Mouse (Mus musculus) urinary bladder, postnatal 14 days (tissue): ENCODE measurements around the gene Tpm3.

Experiments used
- DNase-seq: peaks from one replicate; pipeline ENCODE4 v3.0.0; 2021; ENCODE audit warnings: low spot score

The Tpm3 gene

DNA sequence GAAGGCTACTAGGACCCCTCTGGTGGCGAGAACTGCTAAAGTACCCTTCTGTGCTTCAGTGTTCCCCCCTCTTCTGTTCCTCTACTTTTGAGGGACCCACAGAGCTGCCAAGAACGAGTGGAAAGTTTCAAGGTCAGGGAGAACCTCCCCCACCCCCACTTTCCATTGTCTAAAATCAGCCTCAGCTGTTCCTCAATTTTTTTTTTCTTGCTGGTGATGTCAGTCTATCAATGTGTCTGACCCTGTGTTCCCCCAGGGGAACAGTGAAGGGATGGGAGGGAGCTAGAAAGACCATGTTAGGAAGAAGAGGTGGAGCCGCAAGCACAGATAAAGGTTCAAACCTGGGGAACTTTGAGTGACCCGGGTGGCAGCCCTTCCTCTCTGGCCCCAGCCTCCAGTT is at the start of gene Tpm3:
TSS of gene Tpm3 (plus strand) at position 356 of the 400 bp plus-strand sequence.
- no peak for DNase-seq

DNA sequence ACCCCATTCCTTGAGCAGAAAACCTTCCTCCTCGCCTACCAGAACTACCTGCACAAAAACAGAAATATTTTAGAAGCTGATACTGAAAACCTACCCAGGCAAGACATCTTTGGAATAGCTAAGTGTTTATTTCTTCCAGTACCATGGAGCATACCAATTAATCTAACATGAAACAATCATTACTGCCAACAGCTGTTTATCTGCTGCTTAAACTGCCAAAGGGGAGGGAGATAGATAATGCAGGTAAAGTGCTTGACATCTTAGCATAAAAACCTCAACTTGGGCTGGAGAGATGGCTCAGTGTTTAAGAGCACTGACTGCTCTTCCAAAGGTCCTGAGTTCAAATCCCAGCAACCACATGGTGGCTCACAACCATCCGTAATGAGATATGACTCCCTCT is 37.8 kb upstream of the Tpm3 start:
- DNase-seq, result no peak

DNA sequence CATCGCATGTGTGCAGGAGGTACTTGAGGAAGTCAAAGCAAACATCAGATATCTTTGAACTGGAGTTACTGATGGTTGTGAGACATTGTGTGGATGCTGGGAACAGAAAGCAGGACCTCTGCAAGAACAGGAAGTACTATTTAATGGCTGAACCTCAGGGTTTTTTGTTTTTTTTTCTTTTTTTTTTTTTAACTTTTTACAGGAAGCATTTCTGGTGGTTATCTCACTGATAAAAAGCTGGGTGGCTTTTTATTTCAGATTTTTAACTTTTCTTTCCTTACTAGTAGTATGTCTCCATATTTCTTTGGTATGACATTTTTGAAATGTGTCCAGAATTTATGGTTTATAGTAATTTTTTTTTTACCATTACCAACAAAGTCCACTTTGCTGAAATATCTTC is 36.2 kb upstream of the Tpm3 start:
- no peak for DNase-seq

DNA sequence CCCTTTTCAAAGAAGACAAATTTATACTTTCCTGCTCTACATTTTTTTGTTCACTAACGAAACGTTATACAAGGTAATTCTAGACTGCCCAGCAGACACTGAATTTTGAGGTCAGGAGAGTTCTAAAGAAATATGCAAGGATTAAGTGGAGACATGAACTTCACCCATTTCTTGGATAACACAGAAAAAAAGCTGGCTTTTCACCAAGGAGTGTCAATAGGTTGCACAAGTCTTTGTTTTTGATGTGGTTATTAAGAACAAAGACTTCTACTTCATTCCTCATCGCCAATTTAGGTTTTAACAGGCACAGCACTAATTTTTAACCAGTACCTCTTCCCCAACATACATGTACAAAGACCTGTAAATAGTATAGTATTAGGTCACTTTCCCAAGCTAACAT is 22.8 kb upstream of the Tpm3 start:
- no peak for DNase-seq

DNA sequence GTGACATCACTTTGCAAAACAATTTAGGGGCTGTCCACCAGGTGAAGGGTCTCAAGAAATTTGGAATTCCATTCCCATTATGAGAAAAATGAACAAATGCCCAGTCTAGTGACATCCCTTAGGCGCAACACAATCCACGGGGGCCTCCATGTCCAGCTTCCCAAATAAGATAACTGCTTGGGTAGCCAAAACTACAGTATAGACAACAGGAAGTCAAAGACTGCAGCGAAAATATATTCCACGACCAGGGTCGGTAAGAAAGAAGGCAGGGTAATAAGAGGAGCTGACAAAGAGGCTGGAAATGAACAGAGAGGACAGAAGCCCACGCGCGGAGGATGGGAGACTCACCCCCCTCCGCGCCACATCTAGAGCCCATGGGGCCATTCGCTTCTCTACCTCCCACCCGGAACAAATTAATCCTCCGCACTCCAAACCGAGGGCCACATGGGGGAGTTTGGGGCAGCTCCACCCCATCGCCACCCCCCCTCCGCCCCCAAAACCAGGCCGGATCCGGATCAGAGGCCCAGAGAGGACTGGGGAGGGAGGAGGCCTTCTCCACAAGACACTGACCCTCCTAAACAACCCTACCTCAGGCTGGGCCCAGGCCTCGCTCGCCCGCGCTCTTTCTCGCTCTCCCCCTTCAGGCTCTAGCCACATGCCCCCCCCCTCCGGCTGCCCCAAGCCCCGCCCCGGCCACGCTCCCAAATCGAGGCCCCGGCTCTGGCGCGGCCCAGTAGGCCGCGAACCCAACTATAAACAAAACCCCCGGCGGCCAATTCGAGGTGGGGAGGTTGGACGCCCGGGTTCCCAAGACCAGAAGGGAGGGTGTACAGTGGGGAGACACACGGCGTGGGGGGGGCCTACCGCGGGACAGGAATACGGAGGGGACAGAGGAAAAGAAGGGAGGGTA is 20.8 kb upstream of the Tpm3 start, which contains the start of gene 4933434E20Rik:
TSS of gene 4933434E20Rik (plus strand) at position 196 of the 910 bp plus-strand sequence.
- DNase-seq, result peak; percentile 49

DNA sequence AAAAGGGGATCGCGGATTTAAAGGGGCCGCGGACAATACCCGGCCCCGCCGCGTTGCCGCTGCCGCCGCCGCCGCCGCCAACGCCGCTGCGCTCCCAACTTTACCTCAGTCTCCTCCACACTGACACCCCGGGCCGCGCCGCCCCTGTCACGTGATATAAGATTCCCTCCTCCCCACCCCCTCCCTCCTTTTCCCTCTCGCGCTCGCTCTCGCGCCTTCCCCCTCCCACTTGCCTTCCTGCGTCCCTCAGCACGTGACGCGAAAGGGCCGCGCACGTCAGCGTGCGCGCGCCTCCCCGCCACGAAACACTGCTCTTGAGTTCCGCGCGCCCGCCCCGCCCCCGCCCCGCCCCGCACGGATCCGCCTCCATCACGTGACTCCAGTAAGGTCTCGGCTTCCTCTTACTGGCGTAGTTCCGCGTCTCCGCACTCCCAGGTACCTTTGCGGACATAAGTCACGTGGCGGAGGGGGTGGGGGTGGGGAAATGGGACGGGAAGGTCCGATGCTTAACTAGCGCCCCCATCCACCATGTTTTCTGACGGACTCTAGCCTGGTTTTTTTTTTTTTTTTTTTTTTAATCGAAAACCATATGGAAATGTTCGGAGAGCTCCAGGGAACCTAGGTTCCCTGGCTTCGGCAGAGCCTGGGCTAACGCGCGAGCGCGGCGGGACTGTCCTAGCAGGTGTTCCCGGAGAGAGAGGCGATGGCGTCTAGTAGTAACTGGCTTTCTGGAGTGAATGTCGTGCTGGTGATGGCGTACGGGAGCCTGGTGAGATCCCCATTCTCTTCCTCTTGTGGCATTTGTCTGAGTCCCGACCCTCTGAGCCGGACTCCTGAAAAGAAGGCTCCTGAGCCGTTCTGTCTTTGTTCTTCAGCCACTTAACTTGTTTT is 19.9 kb upstream of the Tpm3 start, which contains the start of gene Ubap2l:
TSS of gene Ubap2l (minus strand) at position 278 of the 891 bp plus-strand sequence.
- DNase-seq, result peak; percentile 94

DNA sequence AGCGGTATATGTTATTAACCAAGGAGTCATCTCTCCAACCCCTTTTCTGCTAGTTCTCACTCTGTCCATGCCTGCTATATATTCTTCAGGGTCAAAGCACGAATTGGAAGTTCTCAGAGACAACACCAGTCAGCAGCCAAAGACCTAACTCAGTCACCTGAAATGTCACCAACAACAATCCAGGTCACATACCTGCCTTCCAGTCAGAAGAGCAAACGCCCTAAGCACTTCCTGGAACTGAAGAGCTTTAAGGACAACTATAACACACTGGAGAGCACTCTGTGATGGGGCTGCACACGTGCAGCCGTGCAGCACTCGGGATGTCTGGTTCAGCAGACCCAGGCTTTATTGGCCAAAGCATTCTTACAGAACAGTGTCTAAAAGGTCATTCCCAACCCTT is 10.9 kb upstream of the Tpm3 start:
- no peak for DNase-seq

DNA sequence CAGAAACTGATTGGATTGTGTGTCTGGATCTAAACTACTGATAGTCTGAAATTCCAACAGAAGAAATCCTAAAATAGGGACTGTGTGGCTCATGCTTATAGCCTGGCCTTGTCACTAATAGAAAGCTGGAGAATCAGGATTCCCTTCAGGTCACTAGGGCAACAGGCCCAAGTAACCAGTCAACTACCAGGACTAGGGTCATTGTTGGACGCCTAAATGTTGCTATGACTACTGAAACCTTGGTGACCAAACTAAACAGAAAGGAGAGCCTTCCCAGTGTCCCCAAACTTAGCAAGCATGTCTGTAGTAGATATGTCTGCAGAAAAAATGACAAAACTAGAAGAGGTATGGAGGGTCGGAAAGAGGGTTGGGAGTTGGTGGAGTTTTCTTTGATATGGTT is 9.9 kb upstream of the Tpm3 start:
- DNase-seq, result no peak

DNA sequence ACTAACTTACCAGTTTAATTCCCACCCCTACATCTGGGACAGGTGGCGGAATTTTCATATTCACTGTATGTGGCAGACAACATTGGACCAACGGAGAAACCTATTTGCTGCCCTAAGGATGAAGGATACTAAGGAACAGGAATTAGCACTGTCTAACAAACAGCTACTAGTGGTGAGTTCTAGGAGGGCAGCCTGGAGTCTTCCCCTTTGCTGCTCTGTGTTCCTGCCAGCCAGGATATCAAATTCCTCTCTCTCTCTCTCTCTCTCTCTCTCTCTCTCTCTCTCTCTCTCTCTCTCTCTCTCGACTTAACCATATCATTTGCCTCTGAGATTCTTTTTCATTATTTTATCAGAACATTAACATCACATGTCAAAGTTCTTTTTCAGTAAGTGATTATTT is 8.1 kb upstream of the Tpm3 start:
- no peak for DNase-seq

DNA sequence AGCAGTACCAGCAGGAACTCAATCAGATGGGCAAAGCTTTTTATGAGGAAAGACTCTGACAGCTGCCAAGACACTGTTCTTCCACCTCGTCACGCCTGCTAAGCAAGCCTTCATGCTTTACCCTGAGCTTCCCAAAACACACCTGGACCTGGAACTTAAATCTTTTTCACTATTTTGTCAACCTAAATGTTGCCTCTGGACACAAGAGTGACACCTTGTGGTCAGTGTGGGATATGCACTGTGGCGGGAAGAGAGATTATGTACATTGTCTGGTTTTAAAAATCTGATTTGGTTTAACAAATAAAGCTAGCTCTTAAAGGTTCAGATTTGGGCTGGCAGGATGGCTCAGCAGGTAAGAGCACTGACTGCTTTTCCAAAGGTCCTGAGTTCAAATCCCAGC is 6.9 kb upstream of the Tpm3 start:
- peak; percentile 55 for DNase-seq

DNA sequence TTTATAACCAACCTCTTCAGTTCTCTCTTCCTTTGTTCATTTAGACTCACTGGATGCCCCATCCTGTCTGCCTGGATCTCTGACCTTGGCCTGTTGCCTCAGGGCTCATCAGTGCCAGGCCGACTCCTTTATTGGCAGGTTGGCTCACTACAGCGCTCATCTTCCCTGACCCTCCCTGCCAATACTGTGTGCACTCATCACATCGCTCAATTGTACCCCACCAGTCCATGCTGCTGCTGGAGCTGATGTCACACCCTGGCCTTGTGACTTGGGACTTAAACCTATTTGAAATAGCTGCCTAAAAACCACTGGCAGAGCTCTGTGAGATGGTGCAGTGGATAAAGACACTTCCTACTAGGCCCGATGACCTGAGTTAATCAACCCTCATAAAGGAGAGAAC is 4.6 kb upstream of the Tpm3 start:
- DNase-seq, result no peak

DNA sequence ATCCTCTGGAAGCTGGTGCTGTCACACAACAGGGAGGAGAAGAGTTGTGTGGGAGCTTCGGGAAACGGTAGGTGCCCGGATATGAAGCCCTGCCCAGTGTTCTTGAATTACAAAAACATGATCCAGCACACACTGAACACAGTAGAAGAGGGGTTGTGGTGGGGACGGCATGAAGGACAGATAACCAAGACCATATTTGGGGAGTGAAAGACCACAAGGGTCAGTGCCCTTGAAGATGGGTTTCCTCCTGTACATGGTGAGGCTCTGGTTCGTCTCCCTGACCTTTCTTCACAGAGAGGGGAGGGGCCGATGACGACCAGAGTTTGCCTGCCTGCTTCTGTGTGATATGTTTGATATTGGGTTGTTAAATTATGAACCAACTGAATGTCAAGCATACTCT is 2.8 kb upstream of the Tpm3 start:
- no peak for DNase-seq

DNA sequence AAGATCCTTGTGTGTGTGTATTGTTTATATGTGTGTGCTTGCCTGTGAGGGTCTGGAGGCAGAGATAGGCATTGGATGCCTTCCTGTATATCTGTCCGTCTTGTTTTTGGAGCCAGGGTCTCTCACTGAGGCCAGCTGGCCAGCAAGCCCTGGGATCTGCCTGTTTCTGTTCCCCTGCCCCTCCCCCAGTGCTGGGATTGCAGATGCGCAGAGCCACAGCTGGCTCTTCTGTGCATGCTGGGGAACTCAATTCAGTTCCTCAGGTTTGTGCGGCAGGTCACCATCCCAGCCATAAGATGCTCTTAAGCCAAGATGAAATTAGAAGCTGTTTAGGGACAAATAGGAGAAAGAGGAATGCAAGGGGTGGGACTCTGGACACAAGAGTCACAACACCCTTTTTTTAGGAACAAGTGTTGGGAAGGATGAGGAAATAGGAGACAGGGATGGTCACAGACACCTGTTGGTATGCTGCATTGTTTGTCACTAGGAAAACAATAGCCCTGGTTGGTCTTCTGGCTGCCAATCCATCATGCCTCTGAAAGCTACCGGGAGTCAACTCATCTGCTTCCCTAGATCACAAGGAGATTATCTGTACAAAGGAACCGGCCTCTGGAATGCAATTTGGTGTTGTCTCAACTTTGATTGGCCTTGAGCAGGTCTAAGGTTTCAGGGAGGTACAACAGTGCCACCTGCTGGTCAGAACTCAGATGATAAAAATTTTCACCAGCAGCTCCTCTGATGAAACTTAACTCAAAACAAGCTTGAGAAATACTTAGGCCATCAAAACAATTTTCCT is 4.7 kb downstream of the Tpm3 start:
- peak; percentile 85 for DNase-seq

DNA sequence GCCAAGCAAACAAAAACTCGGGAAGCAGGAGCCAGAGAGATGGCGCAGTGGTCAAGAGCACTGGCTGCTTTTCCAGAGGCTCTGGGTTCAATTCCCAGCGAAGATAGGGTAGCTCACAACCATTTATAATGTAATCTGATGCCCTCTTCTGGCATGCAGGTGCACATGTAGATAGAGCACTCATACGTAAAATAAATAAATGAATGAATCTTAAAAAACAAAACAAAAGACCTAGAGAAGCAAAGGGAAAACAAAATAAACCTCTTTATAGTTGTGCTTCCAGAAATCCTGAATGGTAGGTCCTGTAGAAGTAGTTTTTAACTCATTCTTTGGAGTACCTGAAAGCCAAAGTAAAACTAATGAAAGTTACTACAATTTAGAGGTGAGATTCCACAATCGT is 5.8 kb downstream of the Tpm3 start:
- no peak for DNase-seq

DNA sequence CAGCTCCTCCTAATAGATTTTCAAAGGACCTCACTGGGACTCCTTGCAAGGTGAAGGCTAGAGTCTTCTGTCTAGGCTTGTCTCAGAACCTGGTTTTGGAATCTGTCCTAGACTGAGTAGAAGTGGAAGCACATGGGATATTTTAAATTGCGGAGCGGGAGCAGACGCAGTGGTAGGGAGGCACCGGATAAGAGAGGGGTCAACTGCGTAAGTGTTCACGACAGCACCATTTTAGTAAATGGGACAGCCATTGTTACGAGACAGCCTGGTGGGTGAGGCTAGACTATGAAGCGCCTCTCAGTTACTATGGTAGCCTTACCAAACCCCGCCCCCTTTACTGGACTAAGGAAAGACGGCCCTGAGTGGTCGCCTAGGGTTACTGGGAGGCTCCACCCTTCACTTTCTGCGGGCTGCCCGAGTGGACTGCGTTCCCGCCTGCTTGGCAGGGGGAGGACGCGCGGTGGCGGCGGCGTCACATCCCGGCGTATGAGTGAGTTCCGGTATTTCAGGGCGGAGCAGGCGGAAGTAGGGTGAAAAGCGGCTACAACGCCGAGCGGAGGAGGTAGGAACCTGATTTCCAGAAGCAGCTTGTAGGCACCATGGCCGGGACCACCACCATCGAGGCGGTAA is 6.8 kb downstream of the Tpm3 start:
- peak; percentile 95 for DNase-seq

DNA sequence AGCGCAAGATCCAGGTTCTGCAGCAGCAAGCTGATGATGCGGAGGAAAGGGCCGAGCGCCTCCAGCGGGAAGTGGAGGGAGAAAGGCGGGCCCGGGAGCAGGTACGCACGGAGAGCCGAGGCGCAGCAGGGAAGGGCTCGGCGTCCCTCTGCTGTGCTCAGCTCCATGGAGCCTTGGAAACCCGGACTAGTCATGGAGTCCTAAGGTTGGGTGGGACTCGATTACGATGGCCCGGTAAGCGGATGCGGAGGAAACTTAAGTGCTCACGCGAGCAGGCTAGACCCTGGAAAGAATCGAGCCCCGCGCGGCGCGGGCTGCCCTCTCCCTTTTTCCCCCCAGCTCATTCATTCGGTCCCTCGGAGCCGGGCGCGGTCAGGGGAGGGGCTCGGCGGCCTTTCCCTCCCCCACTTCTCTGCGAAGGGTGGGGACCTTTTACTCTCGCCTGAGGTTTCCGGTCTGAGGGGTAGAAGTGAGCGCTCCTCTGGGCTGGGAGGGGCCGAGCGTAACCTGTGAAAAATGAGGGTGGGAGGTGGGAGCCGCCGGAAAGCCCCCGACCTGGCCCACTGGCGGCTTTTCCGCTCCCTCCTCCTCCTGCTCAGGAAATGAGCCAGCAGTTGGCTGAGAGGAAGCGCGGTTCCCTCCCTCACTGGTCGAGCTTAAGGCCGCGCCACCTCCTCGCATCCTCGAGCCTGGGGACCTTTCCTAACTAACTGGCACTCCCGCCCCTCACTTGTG is 7.5 kb downstream of the Tpm3 start:
- DNase-seq, result peak; percentile 71

DNA sequence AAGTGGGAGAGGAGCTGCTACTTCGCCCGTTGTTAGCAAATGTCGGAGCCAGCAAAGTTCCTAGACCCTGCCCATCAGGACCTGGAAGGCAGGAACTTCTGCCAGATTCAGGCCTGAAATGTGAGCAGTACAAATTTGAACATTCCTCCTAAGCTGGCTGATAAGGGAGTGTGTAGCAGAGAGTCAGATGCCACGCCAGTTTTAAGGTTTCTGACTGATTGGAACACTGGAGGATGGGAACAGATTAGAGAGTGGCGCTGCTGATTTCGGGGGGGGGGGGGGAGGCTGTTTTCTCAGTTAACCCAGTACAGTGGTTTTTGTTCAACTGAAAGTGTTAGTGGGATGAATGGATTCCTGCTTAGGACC is 8.0 kb downstream of the Tpm3 start:
- DNase-seq, result no peak

DNA sequence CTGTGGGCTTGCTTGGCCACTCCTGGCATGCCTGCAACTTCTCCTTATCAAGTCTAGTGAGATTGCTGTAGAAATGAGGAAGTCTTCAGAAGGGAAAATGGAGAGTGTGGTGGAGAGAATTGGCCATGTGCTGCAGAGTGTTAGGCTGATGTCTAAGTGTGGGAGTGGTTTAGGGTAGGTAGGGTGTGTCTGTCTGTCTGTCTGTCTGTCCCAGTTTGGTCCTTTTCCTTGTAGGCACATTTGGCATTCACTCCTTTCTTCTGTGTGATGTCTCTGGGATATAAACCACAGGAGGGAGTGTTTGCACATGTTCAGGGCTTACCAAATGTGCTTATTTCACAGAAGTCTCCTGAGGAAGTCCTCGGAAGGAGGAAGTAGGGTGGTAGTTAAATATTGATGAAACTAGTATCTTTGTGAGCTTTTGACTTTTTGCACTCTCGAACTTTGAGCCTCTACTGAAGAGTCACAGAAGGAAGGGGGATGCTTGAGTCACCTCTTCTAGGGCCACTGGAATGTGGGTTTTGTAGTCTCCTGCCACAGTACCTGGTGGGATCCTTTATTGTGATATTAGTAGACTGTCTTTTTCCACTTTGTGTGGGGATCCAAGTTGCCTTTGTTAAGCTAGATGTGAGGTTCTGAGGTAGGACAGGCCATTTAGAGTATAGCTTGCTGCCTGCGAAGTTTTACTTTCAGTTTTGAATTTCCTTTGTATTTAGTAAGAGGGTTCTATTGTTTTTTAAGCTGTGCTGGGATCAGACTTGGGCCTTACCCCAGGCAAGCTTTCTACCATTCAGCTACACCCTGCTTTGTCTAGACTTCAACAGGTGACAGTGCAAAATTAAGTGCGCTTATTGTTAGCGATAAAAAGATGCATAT is 9.2 kb downstream of the Tpm3 start:
- no peak for DNase-seq

DNA sequence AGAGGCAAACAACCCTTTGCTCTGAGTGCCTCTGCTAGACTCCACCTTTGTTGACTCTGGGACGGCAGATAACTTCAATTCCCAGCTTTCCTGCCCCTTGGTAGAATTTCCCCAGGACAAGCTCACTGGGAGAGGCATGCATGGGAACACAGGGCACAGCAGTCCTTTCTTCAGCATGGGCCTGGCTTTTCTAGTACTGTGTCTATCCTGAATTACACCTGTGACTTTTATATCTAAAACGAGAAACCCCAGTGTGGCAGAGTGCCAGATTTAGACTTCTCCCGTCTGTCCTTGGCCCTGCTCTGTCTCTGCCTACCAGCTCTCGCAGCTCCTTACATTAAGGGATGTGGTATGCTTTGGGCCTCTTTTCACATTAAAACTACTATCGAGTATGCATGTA is 10.6 kb downstream of the Tpm3 start:
- no peak for DNase-seq
